Mouse (Mus musculus) frontal cortex, postnatal 25 days (tissue): Measurements from ENCODE around the gene 4931429L15Rik.

Experiments
- DNase-seq, 2 experiments: peaks; one replicate each; pipeline ENCODE4 v3.0.0; 2022; ENCODE audit warnings: low spot score in 2 of 2

4931429L15Rik gene

DNA sequence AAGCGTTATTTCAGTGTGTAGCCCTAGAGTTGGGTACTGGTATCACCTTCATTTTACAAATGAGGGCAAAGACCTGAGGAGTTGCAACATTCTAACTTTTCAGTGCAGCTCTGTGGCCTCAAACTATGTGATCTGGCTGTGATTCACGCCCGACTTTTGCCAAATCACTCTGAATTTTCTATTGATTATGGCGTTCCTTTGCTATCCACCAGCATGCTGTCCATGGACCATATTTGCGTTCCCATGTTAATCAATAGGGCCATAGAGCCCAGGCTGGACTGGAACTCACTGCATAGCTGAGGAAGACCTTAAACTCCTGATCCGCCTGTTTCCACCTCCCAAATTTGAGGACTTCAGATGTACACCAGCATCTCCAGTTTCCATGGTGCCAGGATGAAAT, 60.7 kb downstream of the 4931429L15Rik start:
- DNase-seq: no peak

GRCm38 (mm10) chr9:46257546-46257945, 62.2 kb downstream of the 4931429L15Rik start:
- no peak for DNase-seq

GRCm38 (mm10) chr9:46256658-46257385, 63.0 kb downstream of the 4931429L15Rik start:
- DNase-seq: no peak

DNA sequence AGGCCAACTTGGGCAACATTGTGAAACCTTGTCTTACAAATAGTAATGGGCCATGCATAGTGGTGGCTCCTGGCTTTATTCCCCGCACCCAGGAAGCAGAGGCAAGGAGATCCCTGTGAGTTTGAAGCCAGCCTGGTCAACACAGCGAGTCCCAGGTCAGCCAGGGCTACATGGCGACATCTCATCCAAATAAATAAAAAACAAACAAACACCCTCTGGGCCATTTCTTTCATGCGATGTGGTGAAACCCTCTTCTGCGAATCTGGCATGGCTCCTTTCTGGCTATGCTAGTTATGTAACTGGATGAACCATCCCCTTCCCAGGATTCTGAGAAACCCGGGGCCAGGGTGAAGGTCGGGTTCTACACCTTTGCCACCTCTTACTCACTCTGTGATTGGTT, 63.6 kb downstream of the 4931429L15Rik start:
- no peak for DNase-seq
